Mouse (Mus musculus): ENCODE measurements at regions not wholly inside any gene's neighbourhood (a gene's known extent, or its start where the extent isn't known, plus 50 kb on each side); places are given as distances from the start of the nearest gene placed in this dataset.

GRCm38 (mm10) chr8:117963426-117963825 lies 161.7 kb upstream of the Mphosph6 start:
- TF ChIP-seq POLR2A (IDR thresholded peaks at IDR 0.05; ENCODE audit: insufficient read length, low read depth) (no peak), MAX (IDR thresholded peaks at IDR 0.05; ENCODE audit: low read depth) (no peak), MYOD1 (IDR thresholded peaks at IDR 0.05; ENCODE audit: control insufficient read depth in 1 of 3, insufficient read length in 2 of 3, low read depth in 2 of 3) (no peak), POLR2AphosphoS2 (IDR thresholded peaks at IDR 0.05; ENCODE audit: insufficient read length, low read depth) (no peak), CEBPB (IDR thresholded peaks at IDR 0.05; ENCODE audit: insufficient read depth, poor library complexity, severe bottlenecking) (no peak), SRF (IDR thresholded peaks at IDR 0.05; ENCODE audit: control insufficient read depth, insufficient read length, low read depth) (no peak), REST (IDR thresholded peaks at IDR 0.05; ENCODE audit: insufficient read depth, insufficient read length) (no peak), E2F4 (IDR thresholded peaks at IDR 0.05; ENCODE audit: insufficient read depth) (no peak), MYOG (IDR thresholded peaks at IDR 0.05; ENCODE audit: control insufficient read depth in 1 of 3, insufficient read depth in 1 of 3, insufficient read length in 2 of 3, low read depth in 2 of 3) (no peak)

All from myocyte (in vitro differentiated cells).